Mouse (Mus musculus) limb, embryonic 11.5 days (tissue): ENCODE results near the gene Kctd11. TPM values are rescaled to one million over a fixed set of nuclear protein-coding genes. Genes with fewer than 3 reads are reported as not detected.

Source experiments
- ATAC-seq: fragments of 200-750 bp; cut with Nextera tagmentation; 2 replicates; pipeline ENCODE4 v1.8.0; 2017; ENCODE audit warnings: low read depth; ENCODE audit not compliant: insufficient number of reproducible peaks, low FRiP score, low TSS enrichment
- DNase-seq: peaks from one replicate; pipeline ENCODE4 v3.0.0-alpha.2; 2015; ENCODE audit warnings: low spot score
- H3K27ac ChIP-seq: fragments of 300-500 bp; sonication (generic); replicated peaks from 2 replicates; pipeline ENCODE4 v1.5.1; 2014; ENCODE audit warnings: low read depth, mild to moderate bottlenecking, low read length
- H3K27me3 ChIP-seq: fragments of 300-500 bp; sonication (generic); 2 replicates; pipeline ENCODE4 v1.6.1; 2014; ENCODE audit warnings: mild to moderate bottlenecking, low read length, mixed read lengths; ENCODE audit not compliant: control insufficient read depth, insufficient read depth
- H3K36me3 ChIP-seq: fragments of 300-500 bp; sonication (generic); 2 replicates; pipeline ENCODE4 v1.6.1; 2014; ENCODE audit warnings: mild to moderate bottlenecking, low read length, moderate library complexity, mixed read lengths; ENCODE audit not compliant: control insufficient read depth, insufficient read depth
- H3K4me1 ChIP-seq: fragments of 300-500 bp; sonication (generic); 2 replicates; pipeline ENCODE4 v1.6.1; 2014; ENCODE audit warnings: low read length, mixed read lengths; ENCODE audit not compliant: control insufficient read depth, insufficient read depth
- H3K4me2 ChIP-seq: fragments of 300-500 bp; sonication (generic); 2 replicates; pipeline ENCODE4 v1.6.1; 2014; ENCODE audit warnings: low read depth, mild to moderate bottlenecking, moderate library complexity; ENCODE audit not compliant: severe bottlenecking
- H3K4me3 ChIP-seq: fragments of 300-500 bp; sonication (generic); 2 replicates; pipeline ENCODE4 v1.5.1; 2014; ENCODE audit warnings: low read depth, low read length
- H3K9ac ChIP-seq: fragments of 300-500 bp; sonication (generic); 2 replicates; pipeline ENCODE4 v1.6.1; 2014; ENCODE audit warnings: mild to moderate bottlenecking, low read length
- H3K9me3 ChIP-seq: fragments of 300-500 bp; sonication (generic); 2 replicates; pipeline ENCODE4 v1.6.1; 2016; ENCODE audit warnings: low read length; ENCODE audit not compliant: control insufficient read depth
- WGBS: fragments of 180-500 bp; shearing (Covaris S2); extraction: QIAGEN DNeasy Blood & Tissue Kit; methylation state at CpG from one replicate; pipeline ENCODE4 v1.1.7; 2014; 5-methylcytosine and 5-hydroxymethylcytosine counted together
- polyA plus RNA-seq: library from polyadenylated mRNA; unstranded; fragments of >200 nt; fragmentation: Nextera tagmentation; extraction: Ambion mirVana; gene quantifications from 2 replicates; pipeline ENCODE4 v1.2.1, GENCODE M21; 2014

The Kctd11 gene
- polyA plus RNA-seq, 1 experiment from 2014 or later, result 3.7 TPM

GRCm38 (mm10) chr11:69909174-69909573 lies 28.0 kb upstream of the Kctd11 start:
- WGBS, result 91% methylated on average over 5 of the region's 5 CpGs
- DNase-seq, result no peak

GRCm38 (mm10) chr11:69908645-69909044 lies 27.4 kb upstream of the Kctd11 start:
- WGBS, result 95% methylated on average over 11 of the region's 11 CpGs
- H3K36me3 ChIP-seq, result peaks cover 67% of the 10 kb centered on the region
- no peak overlapping the region for H3K4me3 ChIP-seq
- H3K4me1 ChIP-seq, result peaks cover 6% of the 10 kb centered on the region; the same call in 1 of the 2 replicates
- no peak overlapping the region for H3K9ac ChIP-seq
- ATAC-seq (no peak), DNase-seq (no peak)
- no peaks in the 10 kb centered on the region for H3K9me3 ChIP-seq
- no peak overlapping the region for H3K4me2 ChIP-seq
- H3K27me3 ChIP-seq, result no peaks in the 10 kb centered on the region
- H3K27ac ChIP-seq, result no peak overlapping the region

More at GRCm38 (mm10) chr11:69909174-69909573, 28.0 kb upstream of the Kctd11 start:
- H3K36me3 ChIP-seq, result peaks cover 61% of the 10 kb centered on the region
- no peaks in the 10 kb centered on the region for H3K9me3 ChIP-seq
- no peak overlapping the region for H3K4me3 ChIP-seq
- no peak overlapping the region for H3K27ac ChIP-seq
- no peak overlapping the region for H3K9ac ChIP-seq
- peaks cover 6% of the 10 kb centered on the region; the same call in 1 of the 2 replicates for H3K4me1 ChIP-seq
- H3K27me3 ChIP-seq, result no peaks in the 10 kb centered on the region
- H3K4me2 ChIP-seq, result no peak overlapping the region
- ATAC-seq, result no peak

- ATAC-seq (no peak), DNase-seq (no peak)
- Histone ChIP-seq H3K27ac (no peak overlapping the region), H3K36me3 (peaks cover 43% of the 10 kb centered on the region), H3K4me1 (peaks cover 16% of the 10 kb centered on the region), H3K4me3 (no peak overlapping the region), H3K9me3 (no peaks in the 10 kb centered on the region), H3K9ac (no peak overlapping the region), H3K4me2 (no peak overlapping the region), H3K27me3 (no peaks in the 10 kb centered on the region)
- 94% methylated on average over 9 of the region's 9 CpGs for WGBS
These were observed 23.1 kb upstream of the Kctd11 start for GRCm38 (mm10) chr11:69904311-69904710.

GRCm38 (mm10) chr11:69902972-69903371 lies 21.8 kb upstream of the Kctd11 start:
- peak overlapping the region; percentile 90 for H3K4me2 ChIP-seq
- H3K4me3 ChIP-seq, result peak overlapping the region; percentile 74; the same call in 1 of the 2 replicates
- peaks cover 18% of the 10 kb centered on the region for H3K4me1 ChIP-seq
- H3K9ac ChIP-seq, result no peak overlapping the region
- 88% methylated on average over 13 of the region's 13 CpGs for WGBS
- no peak overlapping the region for H3K27ac ChIP-seq
- no peak for ATAC-seq
- H3K36me3 ChIP-seq, result peaks cover 34% of the 10 kb centered on the region
- H3K9me3 ChIP-seq, result no peaks in the 10 kb centered on the region
- DNase-seq, result no peak
- no peaks in the 10 kb centered on the region for H3K27me3 ChIP-seq

- peak overlapping the region; percentile 74 for H3K4me3 ChIP-seq
- peak overlapping the region; percentile 97 for H3K27ac ChIP-seq
- H3K9me3 ChIP-seq, result no peaks in the 10 kb centered on the region
- no peak; the same call in 1 of the 2 replicates for ATAC-seq
- no peaks in the 10 kb centered on the region for H3K27me3 ChIP-seq
- H3K9ac ChIP-seq, result peak overlapping the region; percentile 99
- peak overlapping the region; percentile 90 for H3K4me2 ChIP-seq
- WGBS, result under 1% methylated on average over 39 of the region's 39 CpGs
- H3K4me1 ChIP-seq, result peaks cover 18% of the 10 kb centered on the region
- no peak for DNase-seq
- H3K36me3 ChIP-seq, result peaks cover 31% of the 10 kb centered on the region
These were observed 20.8 kb upstream of the Kctd11 start for GRCm38 (mm10) chr11:69901993-69902392.

GRCm38 (mm10) chr11:69901406-69901846 lies 20.2 kb upstream of the Kctd11 start:
- Histone ChIP-seq H3K4me3 (peak overlapping the region; percentile 74), H3K9ac (peak overlapping the region; percentile 99), H3K27ac (peak overlapping the region; percentile 97), H3K4me1 (peaks cover 18% of the 10 kb centered on the region), H3K36me3 (peaks cover 26% of the 10 kb centered on the region), H3K4me2 (peak overlapping the region; percentile 90), H3K9me3 (no peaks in the 10 kb centered on the region), H3K27me3 (no peaks in the 10 kb centered on the region)
- DNase-seq (peak; percentile 95), ATAC-seq (peak; percentile 64)
- under 1% methylated on average over 42 of the region's 42 CpGs for WGBS

- Histone ChIP-seq H3K27ac (peak within 1 kb of the TSS; percentile 97), H3K27me3 (no peaks in the 10 kb centered on the region), H3K9ac (peak within 1 kb of the TSS; percentile 99), H3K4me1 (peaks cover 18% of the 10 kb centered on the region), H3K9me3 (no peaks in the 10 kb centered on the region), H3K4me3 (peak within 1 kb of the TSS; percentile 74), H3K4me2 (peak within 1 kb of the TSS; percentile 90), H3K36me3 (peaks cover 20% of the 10 kb centered on the region)
- ATAC-seq, result peak; percentile 94
- WGBS, result under 1% methylated on average over 38 of the region's 38 CpGs
- DNase-seq, result peak; percentile 91
These were observed 19.5 kb upstream of the Kctd11 start, which contains the start of the genes 2810408A11Rik and Neurl4 for GRCm38 (mm10) chr11:69900471-69901405. Gene 2810408A11Rik, minus strand, starts transcription at chr11:69900987. Gene Neurl4, plus strand, starts transcription at chr11:69901072.

GRCm38 (mm10) chr11:69899870-69900269 lies 18.7 kb upstream of the Kctd11 start:
- peaks cover 18% of the 10 kb centered on the region for H3K4me1 ChIP-seq

More at GRCm38 (mm10) chr11:69899870-69900269, 18.7 kb upstream of the Kctd11 start:
- Histone ChIP-seq H3K9ac (peak overlapping the region; percentile 99), H3K4me2 (peak overlapping the region; percentile 90), H3K9me3 (no peaks in the 10 kb centered on the region), H3K36me3 (peaks cover 15% of the 10 kb centered on the region), H3K4me3 (peak overlapping the region; percentile 74), H3K27ac (no peak overlapping the region; the same call in 1 of the 2 replicates), H3K27me3 (no peaks in the 10 kb centered on the region)
- DNase-seq (no peak), ATAC-seq (no peak)
- 20% methylated on average over 4 of the region's 4 CpGs for WGBS
